Mouse (Mus musculus) hindbrain, embryonic 15.5 days (tissue): ENCODE results near the gene Exoc3l2. TPM values are rescaled to one million over a fixed set of nuclear protein-coding genes. Genes with fewer than 3 reads are reported as not detected.

ENCODE experiments used
- ATAC-seq: fragments of 200-750 bp; cut with Nextera tagmentation; 2 replicates; pipeline ENCODE4 v1.8.0; 2017; ENCODE audit warnings: low read depth, moderate number of reproducible peaks, moderate TSS enrichment; ENCODE audit not compliant: low FRiP score
- H3K27ac ChIP-seq: fragments of 300-500 bp; sonication (generic); replicated peaks from 2 replicates; pipeline ENCODE4 v1.5.1; 2015; ENCODE audit warnings: mild to moderate bottlenecking, inconsistent platforms
- H3K27me3 ChIP-seq: fragments of 300-500 bp; sonication (generic); 2 replicates; pipeline ENCODE4 v1.6.1; 2015; ENCODE audit warnings: control low read depth, inconsistent platforms
- H3K36me3 ChIP-seq: fragments of 300-500 bp; sonication (generic); 2 replicates; pipeline ENCODE4 v1.6.1; 2015; ENCODE audit warnings: control low read depth, inconsistent platforms
- H3K4me1 ChIP-seq: fragments of 300-500 bp; sonication (generic); replicated peaks from 2 replicates; pipeline ENCODE4 v1.6.1; 2015; ENCODE audit warnings: control low read depth, inconsistent platforms
- H3K4me2 ChIP-seq: fragments of 300-500 bp; sonication (generic); 2 replicates; pipeline ENCODE4 v1.6.1; 2015; ENCODE audit warnings: moderate library complexity, mild to moderate bottlenecking, inconsistent platforms
- H3K4me3 ChIP-seq: fragments of 300-500 bp; sonication (generic); 2 replicates; pipeline ENCODE4 v1.5.1; 2015; ENCODE audit warnings: mild to moderate bottlenecking, inconsistent platforms
- H3K9ac ChIP-seq: fragments of 300-500 bp; sonication (generic); 2 replicates; pipeline ENCODE4 v1.6.1; 2015; ENCODE audit warnings: inconsistent platforms
- H3K9me3 ChIP-seq: fragments of 300-500 bp; sonication (generic); 2 replicates; pipeline ENCODE4 v1.6.1; 2016; ENCODE audit warnings: control low read depth, inconsistent platforms
- WGBS: fragments of 180-500 bp; shearing (Covaris S2); methylation state at CpG from one replicate; pipeline ENCODE4 v1.1.7; 2015; 5-methylcytosine and 5-hydroxymethylcytosine counted together
- polyA plus RNA-seq: library from polyadenylated mRNA; unstranded; fragments of >200 nt; fragmentation: Nextera tagmentation; extraction: Ambion mirVana; gene quantifications from 2 replicates; pipeline ENCODE4 v1.2.1, GENCODE M21; 2015

Gene Exoc3l2
- polyA plus RNA-seq, 1 experiment from 2014 or later, result 0.82 TPM

DNA sequence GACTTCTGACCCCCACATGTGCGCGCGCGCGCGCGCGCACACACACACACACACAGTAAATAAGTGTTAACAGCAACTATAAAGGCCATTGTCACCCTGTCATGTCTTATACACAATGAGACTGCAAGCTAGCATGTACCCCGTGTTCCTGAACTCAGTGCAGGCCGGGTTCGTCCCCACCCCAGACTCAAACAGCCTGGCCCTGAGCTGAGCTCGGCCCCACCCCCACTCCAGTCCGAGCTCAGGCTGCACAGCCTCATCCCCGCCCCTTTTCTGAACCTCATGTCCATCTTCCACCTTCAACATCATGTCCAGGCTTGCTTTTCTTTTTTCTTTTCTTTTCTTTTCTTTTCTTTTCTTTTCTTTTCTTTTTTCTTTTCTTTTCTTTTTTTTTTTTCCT, 7.2 kb downstream of the Exoc3l2 start:
- Histone ChIP-seq H3K27me3 (peaks cover 75% of the 10 kb centered on the region), H3K27ac (no peak overlapping the region), H3K4me2 (no peak overlapping the region), H3K36me3 (no peaks in the 10 kb centered on the region), H3K9ac (no peak overlapping the region), H3K9me3 (no peaks in the 10 kb centered on the region), H3K4me3 (no peak overlapping the region), H3K4me1 (peaks cover 7% of the 10 kb centered on the region)
- WGBS, result 3% methylated on average over 14 of the region's 14 CpGs
- no peak for ATAC-seq

DNA sequence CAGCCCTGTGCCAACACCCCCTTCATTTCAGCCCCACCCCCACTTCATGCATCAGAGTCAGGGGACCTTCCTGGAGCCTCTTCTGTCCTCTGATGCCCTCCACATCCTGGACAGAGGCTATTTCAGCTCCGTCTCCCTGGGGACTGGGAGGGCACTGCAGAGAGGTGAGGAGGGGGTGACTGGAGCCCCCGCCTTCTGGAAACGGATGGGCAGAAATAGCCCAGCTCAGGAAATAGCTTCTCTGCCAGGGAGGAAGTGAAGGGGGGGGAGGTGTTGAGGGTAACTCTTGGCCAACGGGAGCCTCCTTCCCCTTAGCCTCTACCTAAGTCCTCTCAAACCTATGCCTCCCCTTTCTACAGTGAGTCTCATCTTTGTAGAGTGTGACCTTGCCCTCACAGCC, 9.3 kb downstream of the Exoc3l2 start:
- WGBS, result 44% methylated on average over 4 of the region's 4 CpGs

DNA sequence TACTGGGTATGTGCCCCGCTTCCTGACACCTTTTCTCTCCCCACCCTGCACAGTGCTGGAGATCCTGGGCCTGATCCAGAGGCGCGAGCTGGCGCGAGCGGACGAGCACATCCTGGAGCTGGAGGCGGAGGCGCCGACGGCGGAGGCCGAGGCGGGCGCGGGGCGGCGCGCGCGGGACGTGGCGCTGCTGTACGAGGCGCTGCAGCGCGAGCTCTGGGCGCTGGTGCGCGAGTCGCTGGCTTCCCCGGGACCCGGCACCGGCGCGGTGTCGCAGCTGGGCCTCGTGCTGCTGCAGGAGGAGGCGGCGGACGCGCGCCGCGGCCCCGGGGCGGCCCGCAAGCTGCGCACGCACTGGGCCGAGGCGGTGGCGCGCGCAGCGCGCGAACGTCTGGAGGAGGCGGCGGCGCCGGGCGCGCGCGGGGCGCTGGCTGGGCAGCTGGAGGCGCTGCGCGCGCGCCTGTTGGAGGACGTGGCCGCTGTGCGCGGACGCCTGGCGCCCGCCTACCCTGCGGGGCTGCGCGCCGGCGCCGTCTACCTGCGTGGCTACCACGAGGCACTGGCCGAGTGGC, 10.8 kb downstream of the Exoc3l2 start:
- peak overlapping the region; percentile 55 for H3K4me3 ChIP-seq
- WGBS, result 2% methylated on average over 55 of the region's 89 CpGs
- H3K27ac ChIP-seq, result peak overlapping the region; percentile 87
- peak overlapping the region; percentile 94 for H3K4me2 ChIP-seq
- H3K4me1 ChIP-seq, result peaks cover 7% of the 10 kb centered on the region
- peak overlapping the region; percentile 68 for H3K9ac ChIP-seq
- peak; percentile 93 for ATAC-seq
- no peaks in the 10 kb centered on the region for H3K9me3 ChIP-seq
- H3K27me3 ChIP-seq, result peaks cover 73% of the 10 kb centered on the region
- H3K36me3 ChIP-seq, result no peaks in the 10 kb centered on the region

More for the DNA sequence above, 9.3 kb downstream of the Exoc3l2 start:
- Histone ChIP-seq H3K9me3 (no peaks in the 10 kb centered on the region), H3K27me3 (peaks cover 69% of the 10 kb centered on the region), H3K36me3 (no peaks in the 10 kb centered on the region), H3K9ac (no peak overlapping the region), H3K4me3 (no peak overlapping the region), H3K4me1 (peaks cover 7% of the 10 kb centered on the region), H3K4me2 (no peak overlapping the region), H3K27ac (no peak overlapping the region)
- no peak for ATAC-seq

DNA sequence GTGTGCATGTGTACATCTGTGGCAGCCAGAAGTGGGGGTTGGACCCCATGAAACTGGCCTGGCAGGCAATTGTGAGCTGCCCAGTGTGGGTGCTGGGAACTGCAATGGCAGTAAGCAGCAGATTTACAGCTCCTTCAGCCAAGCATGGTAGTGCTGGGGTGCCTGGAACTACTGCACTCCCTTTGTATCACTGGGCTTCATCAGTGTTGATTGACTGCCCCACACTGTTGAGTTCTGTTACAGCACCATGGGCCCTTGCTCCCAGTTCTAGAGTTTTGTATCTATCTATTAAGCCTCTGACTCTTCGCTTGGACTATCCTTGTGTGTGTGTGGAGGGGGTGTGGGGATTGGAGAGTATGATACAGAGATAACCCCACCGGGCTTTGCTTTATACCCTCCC, 14.0 kb downstream of the Exoc3l2 start:
- ATAC-seq, result no peak
- no peaks in the 10 kb centered on the region for H3K9me3 ChIP-seq
- H3K27ac ChIP-seq, result no peak overlapping the region
- peaks cover 52% of the 10 kb centered on the region for H3K27me3 ChIP-seq
- no peak overlapping the region for H3K4me3 ChIP-seq
- no peak overlapping the region for H3K4me2 ChIP-seq
- no peaks in the 10 kb centered on the region for H3K36me3 ChIP-seq
- peaks cover 7% of the 10 kb centered on the region for H3K4me1 ChIP-seq
- WGBS, result 75% methylated on average over 2 of the region's 2 CpGs
- H3K9ac ChIP-seq, result no peak overlapping the region

DNA sequence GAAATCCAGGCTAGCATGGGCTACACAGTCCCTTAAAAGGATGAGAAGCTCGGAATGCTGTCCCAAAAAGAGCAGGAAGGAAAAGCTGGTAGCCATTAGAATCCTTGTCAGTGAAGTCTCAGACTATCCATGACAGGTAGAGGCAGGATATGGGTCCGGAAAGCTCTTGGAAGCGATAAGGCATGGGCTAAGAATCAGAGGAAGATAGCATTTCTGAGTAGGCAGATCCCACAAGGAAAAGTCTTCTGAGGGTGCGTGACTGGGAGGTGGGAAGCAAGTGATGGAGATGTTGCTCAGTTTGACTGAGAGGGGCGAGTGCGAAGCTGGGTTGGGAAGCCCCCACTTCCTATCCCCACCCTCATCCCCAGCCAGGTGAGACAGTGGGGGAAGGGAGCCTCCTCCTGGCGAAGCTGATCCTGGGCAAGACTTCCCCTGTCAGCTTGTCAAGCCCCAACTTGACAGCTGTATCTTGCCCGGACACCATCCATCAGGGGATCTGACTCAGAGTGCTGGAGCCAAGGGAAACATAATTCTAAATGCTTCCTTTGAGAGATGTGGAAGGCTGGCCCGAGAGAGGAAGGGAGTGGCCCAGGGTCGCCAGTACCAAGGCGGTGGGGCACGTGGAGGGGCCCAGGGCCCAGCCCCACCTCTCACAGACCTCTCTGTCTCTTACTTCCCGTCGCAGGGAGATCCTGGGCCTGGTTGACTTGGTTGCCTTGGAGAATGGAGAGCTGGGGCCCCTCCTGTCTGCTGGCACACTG, 14.7 kb downstream of the Exoc3l2 start:
- ATAC-seq, result no peak
- no peak overlapping the region for H3K4me2 ChIP-seq
- H3K27ac ChIP-seq, result no peak overlapping the region
- peaks cover 45% of the 10 kb centered on the region for H3K27me3 ChIP-seq
- H3K9me3 ChIP-seq, result no peaks in the 10 kb centered on the region
- no peaks in the 10 kb centered on the region for H3K36me3 ChIP-seq
- no peak overlapping the region for H3K9ac ChIP-seq
- H3K4me3 ChIP-seq, result no peak overlapping the region
- WGBS, result 24% methylated on average over 14 of the region's 14 CpGs
- peaks cover 7% of the 10 kb centered on the region for H3K4me1 ChIP-seq

DNA sequence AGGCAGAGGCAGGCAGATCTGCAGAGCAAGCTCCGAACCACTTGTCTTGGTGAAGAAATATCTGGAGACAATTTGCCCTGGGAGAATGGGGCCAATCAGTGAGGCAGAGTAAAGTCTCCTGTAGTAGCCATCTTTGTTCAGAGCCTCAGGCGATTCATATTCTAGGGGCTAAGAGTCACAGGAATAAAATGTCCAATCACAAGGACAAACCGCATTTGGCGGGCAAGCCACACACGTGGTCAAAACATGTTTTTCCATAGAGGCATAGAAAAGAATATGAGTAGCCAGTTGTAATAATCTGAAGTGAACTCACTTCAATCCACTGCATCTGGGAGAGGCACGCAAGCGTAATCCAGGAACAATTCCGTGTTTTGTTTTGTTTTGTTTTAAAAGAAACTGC, 20.1 kb downstream of the Exoc3l2 start:
- no peak overlapping the region for H3K4me3 ChIP-seq
- no peaks in the 10 kb centered on the region for H3K4me1 ChIP-seq
- no peaks in the 10 kb centered on the region for H3K9me3 ChIP-seq
- ATAC-seq, result no peak
- no peak overlapping the region for H3K9ac ChIP-seq
- H3K27ac ChIP-seq, result no peak overlapping the region
- 84% methylated on average over 8 of the region's 8 CpGs for WGBS
- H3K4me2 ChIP-seq, result no peak overlapping the region
- H3K36me3 ChIP-seq, result no peaks in the 10 kb centered on the region
- H3K27me3 ChIP-seq, result peaks cover 25% of the 10 kb centered on the region

DNA sequence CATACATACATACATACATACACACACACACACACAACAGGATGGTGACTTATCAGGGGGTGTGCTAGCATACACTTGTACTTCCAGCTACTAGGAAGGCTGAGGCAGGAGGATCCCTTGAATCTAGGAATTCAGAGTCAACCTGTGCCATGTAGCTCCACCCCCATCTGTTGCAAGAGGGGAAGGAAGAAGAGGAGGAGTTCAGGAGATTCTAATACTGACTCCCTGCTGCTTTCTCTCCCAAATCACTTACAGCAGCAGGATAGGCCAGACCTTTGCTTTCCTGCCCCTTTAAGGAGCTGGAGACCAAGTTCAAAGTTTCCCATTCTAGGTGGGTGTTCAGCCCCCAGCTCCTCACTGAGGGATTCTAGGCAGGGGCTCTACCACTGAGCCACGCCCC, 22.4 kb downstream of the Exoc3l2 start:
- no peak overlapping the region for H3K9ac ChIP-seq
- H3K4me3 ChIP-seq, result no peak overlapping the region
- H3K27ac ChIP-seq, result no peak overlapping the region
- no peak overlapping the region for H3K4me2 ChIP-seq
- ATAC-seq, result no peak
- H3K9me3 ChIP-seq, result no peaks in the 10 kb centered on the region
- H3K27me3 ChIP-seq, result peaks cover 39% of the 10 kb centered on the region
- H3K36me3 ChIP-seq, result no peaks in the 10 kb centered on the region
- 85% methylated on average over 1 of the region's 1 CpGs for WGBS
- H3K4me1 ChIP-seq, result peaks cover 8% of the 10 kb centered on the region; the same call in 1 of the 2 replicates

DNA sequence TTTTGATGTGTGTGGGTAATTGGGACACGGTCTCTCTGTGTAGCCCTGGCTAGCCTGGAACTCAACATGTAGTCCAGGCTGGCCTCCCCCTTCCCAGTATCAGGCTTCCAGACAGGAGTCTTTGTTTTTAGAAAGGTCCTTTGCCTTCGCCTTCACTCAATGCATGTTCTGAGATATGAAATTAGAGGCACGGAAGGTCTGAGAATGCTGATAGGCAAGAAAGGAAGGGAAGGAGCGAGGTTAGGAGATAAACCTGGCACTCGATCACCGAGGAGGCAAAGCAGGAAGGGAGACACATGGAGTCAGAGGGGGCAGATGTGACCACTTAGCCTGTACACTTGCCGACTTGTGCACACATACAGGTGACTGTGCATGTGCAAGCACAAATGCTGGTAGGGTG, 23.4 kb downstream of the Exoc3l2 start:
- Histone ChIP-seq H3K27me3 (peaks cover 48% of the 10 kb centered on the region), H3K4me2 (no peak overlapping the region)
- WGBS, result 94% methylated on average over 7 of the region's 7 CpGs

DNA sequence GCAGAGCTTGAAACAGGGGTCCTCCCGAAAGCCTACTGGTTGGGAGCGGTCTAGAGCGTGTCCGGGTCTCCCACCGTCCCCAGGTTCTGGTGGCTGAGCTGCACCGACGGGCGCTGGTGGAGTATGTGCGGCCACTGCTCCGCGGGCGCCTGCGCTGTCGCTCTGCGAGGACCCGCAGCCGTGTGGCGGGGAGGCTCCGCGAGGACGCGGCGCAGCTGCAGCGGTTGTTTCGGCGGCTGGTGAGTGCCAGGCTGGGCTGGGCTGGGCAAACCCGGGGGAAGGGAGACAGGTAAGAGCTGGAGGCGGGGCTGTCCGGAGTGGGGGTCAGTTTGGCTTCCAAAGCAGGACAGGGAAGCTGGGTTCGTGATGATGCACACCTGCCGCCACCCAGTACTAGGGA, 26.4 kb downstream of the Exoc3l2 start:
- Histone ChIP-seq H3K9ac (peak overlapping the region; percentile 4; the same call in 1 of the 2 replicates), H3K9me3 (no peaks in the 10 kb centered on the region), H3K36me3 (no peaks in the 10 kb centered on the region), H3K4me3 (peak overlapping the region; percentile 27), H3K4me1 (peaks cover 13% of the 10 kb centered on the region), H3K27ac (no peak overlapping the region), H3K27me3 (peaks cover 62% of the 10 kb centered on the region), H3K4me2 (peak overlapping the region; percentile 52)
- 7% methylated on average over 30 of the region's 31 CpGs for WGBS
- peak; percentile 48; the same call in 1 of the 2 replicates for ATAC-seq

More for the DNA sequence above, 23.4 kb downstream of the Exoc3l2 start:
- no peak for ATAC-seq
- H3K36me3 ChIP-seq, result no peaks in the 10 kb centered on the region
- H3K9ac ChIP-seq, result no peak overlapping the region
- H3K9me3 ChIP-seq, result no peaks in the 10 kb centered on the region
- H3K4me1 ChIP-seq, result peaks cover 8% of the 10 kb centered on the region
- H3K27ac ChIP-seq, result no peak overlapping the region
- H3K4me3 ChIP-seq, result no peak overlapping the region

DNA sequence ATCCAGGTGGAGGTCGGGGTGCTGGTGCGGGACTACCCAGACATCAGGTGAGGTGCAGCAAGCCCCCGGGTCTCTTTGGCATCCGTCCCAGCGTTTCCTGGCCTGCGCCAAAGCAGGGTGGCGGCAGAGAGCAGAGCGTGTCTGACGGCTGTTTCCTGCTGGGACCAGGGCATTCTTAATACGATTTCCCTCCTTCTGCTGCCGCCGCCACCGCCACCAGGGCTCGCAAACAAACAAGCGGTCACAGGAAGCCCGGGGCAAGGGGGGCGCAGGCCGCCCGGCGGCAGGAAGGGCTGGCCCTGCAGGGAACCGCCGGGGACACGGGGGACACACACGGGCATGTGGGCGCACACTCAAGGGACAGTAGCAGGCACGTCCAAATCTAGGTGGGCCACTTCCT, 28.6 kb downstream of the Exoc3l2 start:
- ATAC-seq, result no peak
- no peak overlapping the region for H3K27ac ChIP-seq

DNA sequence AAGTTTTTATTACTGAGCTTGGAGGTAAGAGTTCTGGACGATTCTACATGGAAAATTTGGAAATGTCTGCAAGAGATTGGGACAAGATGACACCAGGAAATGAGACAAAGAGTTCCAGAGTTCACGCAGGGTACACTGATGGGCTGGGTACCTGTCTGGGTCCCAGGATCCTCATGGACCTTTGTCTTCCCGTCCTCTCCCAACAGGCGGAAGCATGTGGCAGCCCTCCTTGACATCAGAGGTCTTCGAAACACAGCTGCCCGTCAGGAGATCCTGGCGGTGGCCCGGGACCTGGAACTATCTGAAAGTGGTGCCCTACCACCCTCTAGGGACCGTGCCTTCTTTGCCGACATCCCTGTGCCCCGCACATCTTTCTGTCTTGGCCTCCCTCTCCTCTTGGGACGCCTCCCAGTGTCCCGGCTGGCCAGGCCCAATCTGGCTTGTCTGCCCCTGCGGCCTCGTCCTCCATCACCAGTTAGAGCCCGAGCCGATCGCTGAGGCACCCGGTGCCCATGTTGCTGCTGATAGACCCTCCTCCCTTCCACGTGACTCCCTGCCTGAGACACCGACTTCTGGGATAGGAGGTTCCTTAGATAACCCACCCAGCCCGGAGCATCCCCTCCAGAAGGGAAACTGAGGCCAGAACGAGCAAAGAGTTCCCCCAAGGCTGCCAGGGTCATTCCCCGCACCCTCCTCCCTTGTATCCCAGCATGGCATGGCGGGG, 31.8 kb downstream of the Exoc3l2 start:
- Histone ChIP-seq H3K4me2 (no peak overlapping the region), H3K27me3 (peaks cover 33% of the 10 kb centered on the region), H3K9ac (no peak overlapping the region), H3K36me3 (no peaks in the 10 kb centered on the region), H3K27ac (no peak overlapping the region), H3K4me1 (peaks cover 6% of the 10 kb centered on the region), H3K4me3 (no peak overlapping the region), H3K9me3 (no peaks in the 10 kb centered on the region)
- WGBS, result 85% methylated on average over 25 of the region's 25 CpGs
- no peak for ATAC-seq

More for the DNA sequence above, 28.6 kb downstream of the Exoc3l2 start:
- Histone ChIP-seq H3K36me3 (no peaks in the 10 kb centered on the region), H3K9me3 (no peaks in the 10 kb centered on the region), H3K4me2 (peak overlapping the region; percentile 45), H3K4me1 (peaks cover 13% of the 10 kb centered on the region), H3K4me3 (no peak overlapping the region), H3K27me3 (peaks cover 59% of the 10 kb centered on the region), H3K9ac (no peak overlapping the region)
- whole genome bisulfite sequencing, result 4% methylated on average over 26 of the region's 26 CpGs
